Mouse (Mus musculus) MEL (cell line): Measurements from ENCODE around the gene Srrm3. TPM values are rescaled to one million over a fixed set of nuclear protein-coding genes. Genes with fewer than 3 reads are reported as not detected.

Experiments used
- DNase-seq: peaks from one replicate; pipeline ENCODE4 v3.0.0; 2011; ENCODE audit warnings: low read depth, low spot score
- H3K27ac ChIP-seq: 2 replicates; pipeline ENCODE4 v1.5.1; 2012; ENCODE audit warnings: low read depth, mild to moderate bottlenecking, control low read depth, low read length, moderate library complexity; ENCODE audit not compliant: control insufficient read depth
- H3K27me3 ChIP-seq, 2 experiments: fragments of 150-350 bp in 1 of 2; sonication (generic) in 1 of 2; 2 replicates each; pipeline ENCODE4 v1.6.1; 2012; ENCODE audit warnings: low read length in 2 of 2, mild to moderate bottlenecking in 2 of 2, improper control_type of control experiment in 1 of 2, moderate library complexity in 1 of 2; ENCODE audit not compliant: insufficient read depth in 2 of 2, control insufficient read depth in 1 of 2
- H3K36me3 ChIP-seq, 2 experiments: 2 replicates each; pipeline ENCODE4 v1.6.1; 2012 to 2014; ENCODE audit warnings: low read length in 2 of 2, improper control_type of control experiment in 1 of 2, inconsistent platforms in 1 of 2, mild to moderate bottlenecking in 1 of 2; ENCODE audit not compliant: insufficient read depth in 2 of 2, control insufficient read depth in 1 of 2
- H3K4me1 ChIP-seq, 2 experiments: fragments of 150-350 bp in 1 of 2; sonication (generic) in 1 of 2; 2 replicates each; pipeline ENCODE4 v1.6.1; 2012; ENCODE audit warnings: low read length in 2 of 2, improper control_type of control experiment in 1 of 2, mild to moderate bottlenecking in 1 of 2; ENCODE audit not compliant: insufficient read depth in 2 of 2, control insufficient read depth in 1 of 2
- H3K4me3 ChIP-seq, 2 experiments: fragments of 150-350 bp in 1 of 2; sonication (generic) in 1 of 2; 2 replicates each; pipeline ENCODE4 v1.5.1; 2012; ENCODE audit warnings: low read depth in 2 of 2, low read length in 2 of 2, mild to moderate bottlenecking in 2 of 2, moderate library complexity in 2 of 2, control low read depth in 1 of 2, improper control_type of control experiment in 1 of 2; ENCODE audit not compliant: control insufficient read depth in 1 of 2, insufficient read depth in 1 of 2
- H3K79me2 ChIP-seq: 2 replicates; pipeline ENCODE4 v1.6.1; 2012; ENCODE audit warnings: mild to moderate bottlenecking, low read length, moderate library complexity; ENCODE audit not compliant: control insufficient read depth, poor library complexity, insufficient read depth
- H3K9ac ChIP-seq: 2 replicates; pipeline ENCODE4 v1.6.1; 2012; ENCODE audit warnings: low read depth, mild to moderate bottlenecking, control low read depth, low read length, moderate library complexity; ENCODE audit not compliant: control insufficient read depth, poor library complexity, severe bottlenecking
- H3K9me3 ChIP-seq: fragments of 150-350 bp; sonication (generic); replicated peaks from 2 replicates; pipeline ENCODE4 v1.6.1; 2012; ENCODE audit warnings: mild to moderate bottlenecking, low read length, improper control_type of control experiment, moderate library complexity; ENCODE audit not compliant: insufficient read depth
- BHLHE40 ChIP-seq: IDR thresholded peaks from 2 replicates; pipeline ENCODE4 v1.6.1; 2012; ENCODE audit warnings: low read depth, mild to moderate bottlenecking, inconsistent platforms, low read length, improper control_type of control experiment, borderline replicate concordance
- CTCF ChIP-seq, 3 experiments: IDR thresholded peaks in 2 of 3; conservative IDR thresholded peaks in 1 of 3; 2 replicates each; pipeline ENCODE4 v1.5.1; 2011 to 2012; ENCODE audit warnings: low read length in 3 of 3, low read depth in 2 of 3, mild to moderate bottlenecking in 2 of 3, improper control_type of control experiment in 1 of 3, inconsistent platforms in 1 of 3, mixed read lengths in 1 of 3, moderate library complexity in 1 of 3; ENCODE audit not compliant: control insufficient read depth in 1 of 3, insufficient read depth in 1 of 3, poor library complexity in 1 of 3, severe bottlenecking in 1 of 3
- E2F4 ChIP-seq: IDR thresholded peaks from 2 replicates; pipeline ENCODE4 v1.6.1; 2011; ENCODE audit warnings: low read depth, low read length, improper control_type of control experiment, borderline replicate concordance
- EP300 ChIP-seq, 2 experiments: IDR thresholded peaks; 2 replicates each; pipeline ENCODE4 v1.6.1; 2011; ENCODE audit warnings: improper control_type of control experiment in 2 of 2, low read length in 2 of 2, low read depth in 1 of 2, mild to moderate bottlenecking in 1 of 2
- ETS1 ChIP-seq: IDR thresholded peaks from 2 replicates; pipeline ENCODE4 v1.6.1; 2012; ENCODE audit warnings: low read depth, mild to moderate bottlenecking, inconsistent platforms, low read length, improper control_type of control experiment, moderate library complexity
- GATA1 ChIP-seq: IDR thresholded peaks from 2 replicates; pipeline ENCODE4 v1.6.1; 2011; ENCODE audit warnings: low read depth, low read length, improper control_type of control experiment
- KAT2A ChIP-seq: conservative IDR thresholded peaks from 2 replicates; pipeline ENCODE4 v1.6.1; 2012; ENCODE audit warnings: low read depth, low read length, improper control_type of control experiment, inconsistent platforms
- MAFK ChIP-seq: IDR thresholded peaks from 2 replicates; pipeline ENCODE4 v1.6.1; 2011; ENCODE audit warnings: low read depth, mild to moderate bottlenecking, low read length, improper control_type of control experiment, borderline replicate concordance
- MAX ChIP-seq: IDR thresholded peaks from 2 replicates; pipeline ENCODE4 v1.6.1; 2011; ENCODE audit warnings: low read length, improper control_type of control experiment
- MAZ ChIP-seq: IDR thresholded peaks from 2 replicates; pipeline ENCODE4 v1.6.1; 2012; ENCODE audit warnings: low read depth, mild to moderate bottlenecking, inconsistent platforms, low read length, improper control_type of control experiment
- MXI1 ChIP-seq: IDR thresholded peaks from 2 replicates; pipeline ENCODE4 v1.6.1; 2011; ENCODE audit warnings: mild to moderate bottlenecking, low read depth, low read length, improper control_type of control experiment
- MYB ChIP-seq: IDR thresholded peaks from 2 replicates; pipeline ENCODE4 v1.6.1; 2011; ENCODE audit warnings: mild to moderate bottlenecking, low read depth, low read length, improper control_type of control experiment
- MYC ChIP-seq: IDR thresholded peaks from 2 replicates; pipeline ENCODE4 v1.6.1; 2011; ENCODE audit warnings: low read depth, mild to moderate bottlenecking, low read length, improper control_type of control experiment, moderate library complexity
- NELFE ChIP-seq: IDR thresholded peaks from 2 replicates; pipeline ENCODE4 v1.6.1; 2011; ENCODE audit warnings: low read depth, low read length, improper control_type of control experiment
- POLR2AphosphoS2 ChIP-seq: IDR thresholded peaks from 2 replicates; pipeline ENCODE4 v1.6.1; 2011; ENCODE audit warnings: low read length, improper control_type of control experiment
- RAD21 ChIP-seq: IDR thresholded peaks from 2 replicates; pipeline ENCODE4 v1.6.1; 2011; ENCODE audit warnings: mild to moderate bottlenecking, low read depth, low read length, improper control_type of control experiment
- SMC3 ChIP-seq: IDR thresholded peaks from 2 replicates; pipeline ENCODE4 v1.6.1; 2011; ENCODE audit warnings: low read depth, low read length, improper control_type of control experiment
- USF1 ChIP-seq: IDR thresholded peaks from 2 replicates; pipeline ENCODE4 v1.6.1; 2014; ENCODE audit warnings: low read depth, mild to moderate bottlenecking, inconsistent platforms, low read length, improper control_type of control experiment, moderate library complexity
- USF2 ChIP-seq, 2 experiments: IDR thresholded peaks; 2 replicates each; pipeline ENCODE4 v1.6.1; 2011 to 2012; ENCODE audit warnings: improper control_type of control experiment in 2 of 2, low read length in 2 of 2, borderline replicate concordance in 1 of 2, inconsistent platforms in 1 of 2, low read depth in 1 of 2, mild to moderate bottlenecking in 1 of 2; ENCODE audit not compliant: insufficient read depth in 1 of 2
- ZC3H11A ChIP-seq: IDR thresholded peaks from 2 replicates; pipeline ENCODE4 v1.6.1; 2012; ENCODE audit warnings: low read depth, mild to moderate bottlenecking, inconsistent platforms, low read length, improper control_type of control experiment
- ZNF384 ChIP-seq: IDR thresholded peaks from 2 replicates; pipeline ENCODE4 v1.6.1; 2012; ENCODE audit warnings: low read depth, mild to moderate bottlenecking, inconsistent platforms, low read length, improper control_type of control experiment
- polyA plus RNA-seq, 2 experiments: library from polyadenylated mRNA; stranded (reverse) in 1 of 2; unstranded in 1 of 2; fragments of >175 nt in 1 of 2; fragments of >200 nt in 1 of 2; gene quantifications; 2 replicates each; pipeline versions ENCODE4 v1.2.1 to v1.2.4; 2012; ENCODE audit warnings: low replicate concordance in 2 of 2, low read depth in 1 of 2; ENCODE audit not compliant: insufficient read length in 2 of 2, insufficient read depth in 1 of 2, missing spikeins in 1 of 2
- total RNA-seq: library from RNA; depleted of rRNA; stranded (reverse); fragments of 300-350 nt; gene quantifications from 2 replicates; pipeline ENCODE4 v1.2.3, GENCODE M21; 2012

Gene Srrm3
- total and polyA plus RNA-seq, 3 experiments = not detected

DNA sequence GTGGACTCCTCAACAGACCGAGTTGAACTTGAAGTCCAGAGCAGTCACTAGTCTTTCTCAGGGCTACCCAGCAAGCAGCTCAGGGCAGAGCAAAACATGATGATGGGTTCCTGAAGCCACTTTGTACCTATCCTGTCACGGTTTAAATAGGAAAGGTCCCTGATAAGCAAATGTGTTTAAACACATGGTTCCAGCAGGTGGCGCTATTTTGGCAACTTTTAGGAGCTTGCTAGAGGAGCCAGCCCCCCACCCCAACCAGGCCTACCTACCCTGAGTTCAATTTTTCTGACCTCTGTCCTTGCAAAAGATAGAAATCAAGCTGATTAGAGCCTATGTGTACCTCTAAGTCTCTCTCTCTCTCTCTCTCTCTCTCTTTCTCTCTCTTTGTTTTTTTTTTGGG is 91.3 kb downstream of the Srrm3 start:
- no peak overlapping the region for H3K27ac ChIP-seq
- no peak overlapping the region for H3K9ac ChIP-seq
- peak; percentile 87 for DNase-seq
- H3K4me1 ChIP-seq = no peaks in the 10 kb centered on the region
- H3K27me3 ChIP-seq = no peaks in the 10 kb centered on the region
- H3K79me2 ChIP-seq = no peaks in the 10 kb centered on the region
- H3K4me3 ChIP-seq = no peak overlapping the region
- TF ChIP-seq MAX (peak; percentile 77), MYC (peak; percentile 76), SMC3 (peak; percentile 55), GATA1 (peak; percentile 45), RAD21 (peak; percentile 25), CTCF (IDR thresholded peaks at IDR 0.05 in 2 of 3, conservative IDR thresholded peaks at IDR 0.05 in 1 of 3; ENCODE audit: control insufficient read depth in 1 of 3, insufficient read depth in 1 of 3, low read depth in 2 of 3, low read length in 3 of 3, poor library complexity in 1 of 3, severe bottlenecking in 1 of 3) (peak; percentile 66 to 74 (median 74)), MYB (no peak), MAZ (peak; percentile 51; the same call in 1 of the 2 replicates), E2F4 (no peak), NELFE (no peak), ZC3H11A (peak; percentile 17; the same call in 1 of the 2 replicates)
- H3K36me3 ChIP-seq = no peaks in the 10 kb centered on the region
- H3K9me3 ChIP-seq = no peaks in the 10 kb centered on the region

DNA sequence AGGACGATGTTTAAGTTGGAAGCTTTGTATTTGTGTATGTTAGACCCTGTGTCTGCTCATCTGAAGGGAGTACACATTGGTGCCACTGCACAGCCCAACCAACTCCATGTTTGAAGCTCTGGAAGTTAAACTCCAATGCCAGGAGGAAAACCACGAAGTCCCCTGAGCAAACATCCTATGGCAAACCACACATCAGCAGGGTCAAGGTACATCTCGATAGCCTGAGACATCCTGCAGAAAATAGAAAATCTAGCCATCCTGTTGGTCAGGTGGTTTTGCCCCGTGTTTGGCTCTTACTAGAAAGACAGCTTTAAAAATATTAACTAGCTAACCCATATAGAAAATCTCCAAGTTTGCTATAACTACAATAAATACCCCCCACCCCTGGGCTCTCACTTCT is 92.3 kb downstream of the Srrm3 start:
- H3K79me2 ChIP-seq = no peaks in the 10 kb centered on the region
- no peaks in the 10 kb centered on the region for H3K9me3 ChIP-seq
- no peak overlapping the region for H3K9ac ChIP-seq
- no peak for DNase-seq
- TF ChIP-seq KAT2A (no peak), ZNF384 (no peak), CTCF (IDR thresholded peaks at IDR 0.05 in 2 of 3, conservative IDR thresholded peaks at IDR 0.05 in 1 of 3; ENCODE audit: control insufficient read depth in 1 of 3, insufficient read depth in 1 of 3, low read depth in 2 of 3, low read length in 3 of 3, poor library complexity in 1 of 3, severe bottlenecking in 1 of 3) (no peak), USF1 (no peak), ETS1 (no peak), POLR2AphosphoS2 (no peak), MAZ (no peak), EP300 (IDR thresholded peaks at IDR 0.05; ENCODE audit: low read depth in 1 of 2, low read length in 2 of 2) (no peak), BHLHE40 (no peak), MYC (no peak), MAFK (no peak), USF2 (IDR thresholded peaks at IDR 0.05; ENCODE audit: borderline replicate concordance in 1 of 2, insufficient read depth in 1 of 2, low read depth in 1 of 2, low read length in 2 of 2) (no peak), MXI1 (no peak), E2F4 (no peak), ZC3H11A (no peak)
- H3K4me1 ChIP-seq = no peaks in the 10 kb centered on the region
- H3K27me3 ChIP-seq = no peaks in the 10 kb centered on the region
- no peak overlapping the region for H3K4me3 ChIP-seq
- no peak overlapping the region for H3K27ac ChIP-seq
- H3K36me3 ChIP-seq = no peaks in the 10 kb centered on the region
